Mouse (Mus musculus) adrenal gland, adult 18-20 months (tissue): ENCODE measurements at regions not wholly inside any gene's neighbourhood (a gene's known extent, or its start where the extent isn't known, plus 50 kb on each side); places are given as distances from the start of the nearest gene placed in this dataset.

Experiments
- DNase-seq, 2 experiments: peaks; one replicate each; pipeline ENCODE4 v3.0.0; 2021 to 2022; ENCODE audit warnings: low spot score in 2 of 2

- DNase-seq: peak; percentile 20 to 48
Measured at GRCm38 (mm10) chr16:77166722-77167121, 153.2 kb downstream of the Usp25 start.

- DNase-seq: no peak
Measured at GRCm38 (mm10) chr16:77173026-77173692, 159.7 kb downstream of the Usp25 start.

- no peak for DNase-seq
Measured at GRCm38 (mm10) chr16:77174744-77175432, 161.4 kb downstream of the Usp25 start.

GRCm38 (mm10) chr16:77180990-77181389 is 167.5 kb downstream of the Usp25 start:
- no peak for DNase-seq
